9 mouse cellular contexts compared by ENCODE assay signal in the genomic region with DNA sequence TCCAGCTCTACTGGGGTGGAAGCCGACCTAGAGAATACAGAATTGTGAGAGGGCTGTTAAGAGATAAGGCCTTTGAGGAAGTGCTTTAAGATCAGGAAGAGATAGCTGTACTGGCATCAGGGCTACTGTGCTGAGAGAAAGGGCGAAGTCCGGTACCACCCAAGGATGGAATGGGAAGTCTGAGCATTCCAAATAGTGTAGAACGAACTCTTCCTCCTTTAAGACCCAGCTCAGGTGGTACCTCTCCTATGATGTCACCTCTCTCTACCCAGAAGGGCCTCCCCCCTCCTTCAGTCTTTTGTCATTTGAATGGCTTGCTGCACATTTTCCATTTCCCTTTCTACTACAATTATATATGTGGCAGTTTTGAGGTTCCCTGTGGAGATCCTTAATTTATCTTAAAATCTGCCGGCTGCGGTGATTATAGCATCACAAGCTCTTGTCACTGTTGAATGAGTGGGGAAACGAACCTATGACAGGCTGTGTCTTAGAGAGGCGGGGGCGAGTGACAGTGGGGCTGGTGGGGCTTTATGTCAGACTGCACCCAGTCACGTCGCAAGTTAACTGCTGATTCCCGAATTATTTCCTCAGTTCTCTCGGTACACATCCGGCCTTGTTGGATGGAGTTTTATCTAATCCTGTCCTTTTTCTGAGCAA. TPM values are rescaled to one million over a fixed set of nuclear protein-coding genes. Genes with fewer than 3 reads are reported as not detected.
DNase-seq lines count a peak whose midpoint lies in the region; ATAC-seq and TF ChIP-seq lines count a peak whose summit lies in the region.
"Had no signal": no experiment of that assay in that cellular context is flagged by ENCODE, and none has a peak within 500 bp of the region (broad histone marks: within the 10 kb centered on the region; RNA-seq: fewer than 3 reads in every experiment).

No protein-coding gene starts in this region.

- no peak for TF ChIP-seq POLR2A in lung, adult 2 months (IDR thresholded peaks at IDR 0.05; ENCODE audit: borderline replicate concordance, extremely low read depth, low read depth, low read length)

- H3K27me3 ChIP-seq in heart, postnatal 0 days (ENCODE audit: control insufficient read depth, insufficient read depth, low read length), result no peaks in the 10 kb centered on the region
- H3K27me3 ChIP-seq: limb, embryonic 15.5 days had no signal

- H3K4me3 ChIP-seq in lung, adult 2 months (replicated peaks; ENCODE audit: extremely low read depth, low read depth, low read length), result no peak overlapping the region
- no peak overlapping the region for H3K4me3 ChIP-seq in heart, postnatal 0 days (ENCODE audit: low read depth, low read length)
- no peak overlapping the region for H3K4me3 ChIP-seq in left cerebral cortex, adult 2 months
- H3K4me3 ChIP-seq: limb, embryonic 15.5 days had no signal

- no peak for TF ChIP-seq CTCF in lung, adult 2 months (IDR thresholded peaks at IDR 0.05; ENCODE audit: insufficient read depth, low read length)
- no peak for TF ChIP-seq CTCF in heart, postnatal 0 days (IDR thresholded peaks at IDR 0.05; ENCODE audit: low read depth)
- TF ChIP-seq CTCF in left cerebral cortex, adult 2 months (IDR thresholded peaks at IDR 0.05), result no peak

- peak; percentile 43; the same call in 1 of the 2 replicates for ATAC-seq in heart, postnatal 0 days (ENCODE audit: insufficient read depth, low read depth)
- peak; percentile 23; the same call in 1 of the 2 replicates for ATAC-seq in monocyte, adult 5-6 weeks (replicated peaks; ENCODE audit: insufficient number of reproducible peaks, low FRiP score, low TSS enrichment, poor library complexity, severe bottlenecking)

- no peaks in the 10 kb centered on the region for H3K9me3 ChIP-seq in heart, postnatal 0 days (replicated peaks; ENCODE audit: control insufficient read depth, low read length)
- H3K9me3 ChIP-seq: limb, embryonic 15.5 days had no signal

- peaks cover 6% of the 10 kb centered on the region; the same call in 1 of the 2 replicates for H3K36me3 ChIP-seq in heart, postnatal 0 days (replicated peaks; ENCODE audit: control insufficient read depth, insufficient read depth, low read length)
- H3K36me3 ChIP-seq: limb, embryonic 15.5 days had no signal

- TF ChIP-seq EP300 in heart, postnatal 0 days (IDR thresholded peaks at IDR 0.05; ENCODE audit: low read depth), result no peak

- 38% methylated on average over 14 of the region's 14 CpGs for WGBS in lung, adult 2 months
- 40% methylated on average over 14 of the region's 14 CpGs for WGBS in heart, postnatal 0 days

- H3K4me1 ChIP-seq in lung, adult 2 months (ENCODE audit: control insufficient read depth, insufficient read depth, low read length), result peaks cover 17% of the 10 kb centered on the region
- peaks cover 52% of the 10 kb centered on the region for H3K4me1 ChIP-seq in heart, postnatal 0 days (ENCODE audit: control insufficient read depth, insufficient read depth)
- H3K4me1 ChIP-seq: limb, embryonic 15.5 days had no signal

- no peak overlapping the region for H3K9ac ChIP-seq in heart, postnatal 0 days (replicated peaks; ENCODE audit: low read depth, low read length)
- H3K9ac ChIP-seq: limb, embryonic 15.5 days had no signal

- intact Hi-C loops in left cerebral cortex, adult 2 months (cut with DNase I), result no loop called here

- peak; percentile 30 to 53 for DNase-seq in lung, adult 18-20 months
- no peak for DNase-seq in lung, adult 2 months
- DNase-seq in ZHBTc4 (ENCODE audit: low read depth, low spot score), result peak; percentile 36
- no peak for DNase-seq in heart, postnatal 0 days (ENCODE audit: low spot score)
- no peak for DNase-seq in left cerebral cortex, adult 2 months (ENCODE audit: extremely low spot score in 1 of 2, low spot score in 2 of 2)
- no peak for DNase-seq in cerebellum, postnatal 25 days
- DNase-seq in urinary bladder, postnatal 25 days (ENCODE audit: low spot score), result no peak

- H3K4me2 ChIP-seq in heart, postnatal 0 days (ENCODE audit: low read depth, low read length), result peak overlapping the region; percentile 19; the same call in 1 of the 2 replicates
- H3K4me2 ChIP-seq: limb, embryonic 15.5 days had no signal

- peak overlapping the region; percentile 9 for H3K27ac ChIP-seq in heart, postnatal 0 days (ENCODE audit: low read depth)
- H3K27ac ChIP-seq in left cerebral cortex, adult 2 months, result no peak overlapping the region
- H3K27ac ChIP-seq: limb, embryonic 15.5 days had no signal

RNA-seq across cellular contexts. Expression of a gene that starts 13.8 kb away (rescaled TPM):
- 56.8 and 61.4 TPM in 2 replicates for polyA plus RNA-seq in lung, adult 2 months (2012; rRNA removed)
- total RNA-seq in heart, postnatal 0 days (2014; rRNA removed; ENCODE audit: low replicate concordance), result 191 and 217 TPM in 2 replicates
- 96.2 and 109 TPM in 2 replicates for polyA plus RNA-seq in heart, postnatal 0 days (2015; fragmentation: Nextera tagmentation; extraction: Ambion mirVana)
- total RNA-seq in monocyte, adult 5-6 weeks (2017), result 170 to 200 TPM (median 170 TPM) in 3 replicates
- total RNA-seq in left cerebral cortex, adult 2 months (2021), result 100 to 1,000 TPM; 176 to 181 TPM

Comparison
In these comparisons a context has a peak if more than half of its experiments do, and no peak if none do; other contexts are left out.
1. DNase-seq: peak in lung, adult 18-20 months (2 of 2) and ZHBTc4 (single experiment); none in lung, adult 2 months (single experiment), heart, postnatal 0 days (single experiment), left cerebral cortex, adult 2 months (0 of 2), cerebellum, postnatal 25 days (0 of 2) and urinary bladder, postnatal 25 days (single experiment).